Mouse (Mus musculus): Measurements from ENCODE around the gene Coasy. TPM values are rescaled to one million over a fixed set of nuclear protein-coding genes. Genes with fewer than 3 reads are reported as not detected.

Gene Coasy
- total and polyA plus RNA-seq, 3 experiments, result 15.8 to 22.1 (median 17.5) TPM

GRCm38 (mm10) chr11:101127075-101127474 is 44.7 kb downstream of the Coasy start:
- H3K27ac ChIP-seq, result no peak overlapping the region
- no peak for DNase-seq
- peak; percentile 31 for TF ChIP-seq CTCF (IDR thresholded peaks at IDR 0.05)
- TF ChIP-seq EP300 (IDR thresholded peaks at IDR 0.05; ENCODE audit: insufficient read depth, low read depth, low read length), result no peak
- no peak overlapping the region for H3K4me3 ChIP-seq
- no peak overlapping the region for H3K9ac ChIP-seq (ENCODE audit: low read depth, low read length)
- 86% methylated on average over 1 of the region's 1 CpGs for WGBS
- no peaks in the 10 kb centered on the region for H3K36me3 ChIP-seq (ENCODE audit: control insufficient read depth, insufficient read depth, low read length)
- H3K79me2 ChIP-seq (replicated peaks; ENCODE audit: control insufficient read depth, insufficient read depth, low read length), result no peaks in the 10 kb centered on the region
- H3K4me1 ChIP-seq (ENCODE audit: control insufficient read depth, insufficient read depth, low read length), result no peaks in the 10 kb centered on the region; the same call in 1 of the 2 replicates
- H3K27me3 ChIP-seq (ENCODE audit: control insufficient read depth, insufficient read depth, low read length), result no peaks in the 10 kb centered on the region
- intact Hi-C loops (cut with DNase I), result no loop called here

DNA sequence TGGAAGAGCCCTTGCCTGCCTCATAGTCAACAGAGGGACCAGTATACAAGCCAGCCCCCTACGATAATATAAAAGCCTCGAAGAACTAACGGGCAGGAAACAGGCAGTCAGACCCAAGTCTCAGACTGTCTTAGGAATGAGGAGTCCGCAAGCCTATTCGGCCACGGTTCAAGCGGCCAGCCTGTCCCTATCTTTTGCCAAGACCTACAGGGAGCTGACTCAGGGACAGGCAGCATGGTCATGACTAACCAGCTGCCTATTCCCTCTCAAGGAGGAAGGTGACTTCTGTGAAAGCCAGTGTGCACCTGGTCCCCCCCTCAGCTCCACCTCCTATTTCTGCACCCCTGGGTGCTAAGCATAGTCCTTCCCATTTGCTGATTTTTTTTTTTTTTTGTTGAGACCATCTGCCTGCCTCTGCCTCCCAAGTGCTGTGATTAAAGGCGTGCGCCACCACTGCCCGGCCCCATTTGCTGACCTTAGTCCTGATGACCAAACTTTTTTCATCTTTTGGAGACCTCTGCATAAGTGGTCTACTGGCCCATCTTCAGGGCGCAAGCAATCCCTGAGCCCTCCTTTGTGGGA is 46.7 kb downstream of the Coasy start:
- intact Hi-C loops (cut with DNase I), result no loop called here
- no peak overlapping the region for H3K9ac ChIP-seq (ENCODE audit: low read depth, low read length)
- no peaks in the 10 kb centered on the region for H3K27me3 ChIP-seq (ENCODE audit: control insufficient read depth, insufficient read depth, low read length)
- DNase-seq, result peak; percentile 34 to 45
- WGBS, result 67% methylated on average over 11 of the region's 11 CpGs
- no peak overlapping the region; the same call in 1 of the 2 replicates for H3K27ac ChIP-seq
- no peak for TF ChIP-seq EP300 (IDR thresholded peaks at IDR 0.05; ENCODE audit: insufficient read depth, low read depth, low read length)
- TF ChIP-seq POLR2A (IDR thresholded peaks at IDR 0.05; ENCODE audit: insufficient read depth, low read depth, low read length), result no peak
- TF ChIP-seq CTCF (IDR thresholded peaks at IDR 0.05), result no peak
- no peak overlapping the region for H3K4me3 ChIP-seq
- H3K4me1 ChIP-seq (ENCODE audit: control insufficient read depth, insufficient read depth, low read length), result no peaks in the 10 kb centered on the region; the same call in 1 of the 2 replicates
- H3K79me2 ChIP-seq (replicated peaks; ENCODE audit: control insufficient read depth, insufficient read depth, low read length), result no peaks in the 10 kb centered on the region
- H3K36me3 ChIP-seq (ENCODE audit: control insufficient read depth, insufficient read depth, low read length), result no peaks in the 10 kb centered on the region

GRCm38 (mm10) chr11:101130056-101130756 is 47.8 kb downstream of the Coasy start:
- Histone ChIP-seq H3K79me2 (replicated peaks; ENCODE audit: control insufficient read depth, insufficient read depth, low read length) (no peaks in the 10 kb centered on the region), H3K36me3 (ENCODE audit: control insufficient read depth, insufficient read depth, low read length) (no peaks in the 10 kb centered on the region), H3K27ac (peak overlapping the region; percentile 82), H3K9ac (ENCODE audit: low read depth, low read length) (no peak overlapping the region; the same call in 1 of the 2 replicates), H3K27me3 (ENCODE audit: control insufficient read depth, insufficient read depth, low read length) (no peaks in the 10 kb centered on the region), H3K4me1 (ENCODE audit: control insufficient read depth, insufficient read depth, low read length) (no peaks in the 10 kb centered on the region; the same call in 1 of the 2 replicates), H3K4me3 (no peak overlapping the region)
- intact Hi-C loops (cut with DNase I), result no loop called here
- 25% methylated on average over 18 of the region's 18 CpGs for WGBS
- peak; percentile 19; the same call in 1 of the 2 replicates for TF ChIP-seq POLR2A (IDR thresholded peaks at IDR 0.05; ENCODE audit: insufficient read depth, low read depth, low read length)
- no peak for TF ChIP-seq CTCF (IDR thresholded peaks at IDR 0.05)
- peak; percentile 79 for TF ChIP-seq EP300 (IDR thresholded peaks at IDR 0.05; ENCODE audit: insufficient read depth, low read depth, low read length)
- peak; percentile 66 to 84 for DNase-seq

DNA sequence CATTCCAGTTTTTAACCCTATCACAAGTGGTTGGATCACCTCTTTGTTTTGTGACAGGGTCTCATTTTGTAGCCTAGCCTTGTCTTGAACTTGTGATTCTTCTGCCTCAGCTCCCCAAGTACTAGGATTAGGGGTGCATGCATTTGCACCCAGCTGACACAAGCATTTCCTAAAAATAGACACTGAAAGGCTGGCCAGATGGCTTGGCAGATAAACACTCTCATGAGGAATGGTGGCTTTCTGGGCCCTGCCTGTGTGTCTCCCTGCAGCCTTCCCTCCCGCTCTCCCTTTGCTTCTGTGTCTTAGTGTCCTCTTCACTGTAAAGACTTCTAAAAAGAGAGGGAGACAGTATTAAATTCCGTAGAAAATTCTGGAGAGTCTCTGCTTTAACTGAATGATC is 48.8 kb downstream of the Coasy start:
- WGBS, result 93% methylated on average over 2 of the region's 2 CpGs
- intact Hi-C loops (cut with DNase I), result no loop called here
- Histone ChIP-seq H3K79me2 (replicated peaks; ENCODE audit: control insufficient read depth, insufficient read depth, low read length) (no peaks in the 10 kb centered on the region), H3K36me3 (ENCODE audit: control insufficient read depth, insufficient read depth, low read length) (no peaks in the 10 kb centered on the region), H3K9ac (ENCODE audit: low read depth, low read length) (no peak overlapping the region), H3K27ac (no peak overlapping the region), H3K4me3 (no peak overlapping the region), H3K4me1 (ENCODE audit: control insufficient read depth, insufficient read depth, low read length) (no peaks in the 10 kb centered on the region; the same call in 1 of the 2 replicates), H3K27me3 (ENCODE audit: control insufficient read depth, insufficient read depth, low read length) (no peaks in the 10 kb centered on the region)
- no peak for DNase-seq
- no peak for TF ChIP-seq POLR2A (IDR thresholded peaks at IDR 0.05; ENCODE audit: insufficient read depth, low read depth, low read length)
- TF ChIP-seq EP300 (IDR thresholded peaks at IDR 0.05; ENCODE audit: insufficient read depth, low read depth, low read length), result no peak
- TF ChIP-seq CTCF (IDR thresholded peaks at IDR 0.05), result no peak

GRCm38 (mm10) chr11:101131701-101132100 is 49.3 kb downstream of the Coasy start:
- intact Hi-C loops (cut with DNase I), result no loop called here
- Histone ChIP-seq H3K4me1 (ENCODE audit: control insufficient read depth, insufficient read depth, low read length) (no peaks in the 10 kb centered on the region; the same call in 1 of the 2 replicates), H3K27me3 (ENCODE audit: control insufficient read depth, insufficient read depth, low read length) (no peaks in the 10 kb centered on the region), H3K36me3 (ENCODE audit: control insufficient read depth, insufficient read depth, low read length) (no peaks in the 10 kb centered on the region), H3K4me3 (no peak overlapping the region), H3K79me2 (replicated peaks; ENCODE audit: control insufficient read depth, insufficient read depth, low read length) (no peaks in the 10 kb centered on the region), H3K27ac (no peak overlapping the region), H3K9ac (ENCODE audit: low read depth, low read length) (no peak overlapping the region)
- DNase-seq, result no peak
- WGBS, result 89% methylated on average over 6 of the region's 6 CpGs
- TF ChIP-seq POLR2A (IDR thresholded peaks at IDR 0.05; ENCODE audit: insufficient read depth, low read depth, low read length) (no peak), CTCF (IDR thresholded peaks at IDR 0.05) (peak; percentile 52), EP300 (IDR thresholded peaks at IDR 0.05; ENCODE audit: insufficient read depth, low read depth, low read length) (no peak)

DNA sequence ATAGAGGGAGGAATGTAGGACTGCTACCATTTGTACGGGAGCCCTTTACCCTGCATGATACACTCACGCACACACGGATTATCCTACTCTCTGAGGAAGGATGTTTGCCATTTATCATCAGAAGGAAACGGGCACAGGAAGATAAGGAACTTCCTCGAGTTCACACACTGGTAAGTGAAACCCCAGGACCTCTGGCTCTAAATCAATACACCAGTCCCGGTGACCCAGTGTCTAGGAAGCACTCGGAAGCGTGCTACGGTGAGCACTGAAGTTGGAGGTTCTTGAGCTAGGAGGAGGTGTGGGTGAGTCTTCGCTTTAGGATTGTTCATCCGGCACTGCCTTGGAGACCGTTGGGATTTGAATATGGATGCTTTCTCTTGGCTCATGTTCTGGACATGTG is 50.7 kb downstream of the Coasy start:
- DNase-seq, result no peak
- intact Hi-C loops (cut with DNase I), result no loop called here
- H3K9ac ChIP-seq (ENCODE audit: low read depth, low read length), result no peak overlapping the region
- no peaks in the 10 kb centered on the region for H3K27me3 ChIP-seq (ENCODE audit: control insufficient read depth, insufficient read depth, low read length)
- H3K4me1 ChIP-seq (ENCODE audit: control insufficient read depth, insufficient read depth, low read length), result no peaks in the 10 kb centered on the region; the same call in 1 of the 2 replicates
- no peak overlapping the region for H3K4me3 ChIP-seq
- H3K36me3 ChIP-seq (ENCODE audit: control insufficient read depth, insufficient read depth, low read length), result no peaks in the 10 kb centered on the region
- no peaks in the 10 kb centered on the region for H3K79me2 ChIP-seq (replicated peaks; ENCODE audit: control insufficient read depth, insufficient read depth, low read length)
- 43% methylated on average over 12 of the region's 12 CpGs for WGBS
- H3K27ac ChIP-seq, result no peak overlapping the region
- TF ChIP-seq CTCF (IDR thresholded peaks at IDR 0.05) (no peak), EP300 (IDR thresholded peaks at IDR 0.05; ENCODE audit: insufficient read depth, low read depth, low read length) (no peak), POLR2A (IDR thresholded peaks at IDR 0.05; ENCODE audit: insufficient read depth, low read depth, low read length) (no peak)

Data from heart, adult 2 months (tissue).